Mouse (Mus musculus) liver, postnatal 0 days (tissue): ENCODE measurements around the gene Tmem163. TPM values are rescaled to one million over a fixed set of nuclear protein-coding genes. Genes with fewer than 3 reads are reported as not detected.

Experiments
- ATAC-seq: fragments of 200-750 bp; cut with Nextera tagmentation; 2 replicates; pipeline ENCODE4 v1.8.0; 2017; ENCODE audit warnings: mild to moderate bottlenecking, moderate library complexity
- DNase-seq: peaks from one replicate; pipeline ENCODE4 v3.0.0-alpha.2; 2016
- H3K27ac ChIP-seq: fragments of 300-500 bp; sonication (generic); 2 replicates; pipeline ENCODE4 v1.5.1; 2014; ENCODE audit warnings: antibody characterized with exemption, moderate library complexity, mild to moderate bottlenecking, low read depth
- H3K27me3 ChIP-seq: fragments of 300-500 bp; sonication (generic); 2 replicates; pipeline ENCODE4 v1.6.1; 2014; ENCODE audit warnings: low read length, control low read depth, mixed read lengths; ENCODE audit not compliant: insufficient read depth
- H3K36me3 ChIP-seq: fragments of 300-500 bp; sonication (generic); replicated peaks from 2 replicates; pipeline ENCODE4 v1.6.1; 2014; ENCODE audit warnings: mild to moderate bottlenecking, control low read depth, low read length, moderate library complexity, mixed read lengths; ENCODE audit not compliant: insufficient read depth
- H3K4me1 ChIP-seq: fragments of 300-500 bp; sonication (generic); 2 replicates; pipeline ENCODE4 v1.6.1; 2014; ENCODE audit warnings: antibody characterized with exemption, mild to moderate bottlenecking, control low read depth; ENCODE audit not compliant: insufficient read depth
- H3K4me2 ChIP-seq: fragments of 300-500 bp; sonication (generic); 2 replicates; pipeline ENCODE4 v1.6.1; 2014; ENCODE audit warnings: low read depth, mild to moderate bottlenecking, low read length, moderate library complexity, mixed read lengths
- H3K4me3 ChIP-seq: fragments of 300-500 bp; sonication (generic); 2 replicates; pipeline ENCODE4 v1.5.1; 2014; ENCODE audit warnings: low read depth, low read length
- H3K9ac ChIP-seq: fragments of 300-500 bp; sonication (generic); replicated peaks from 2 replicates; pipeline ENCODE4 v1.6.1; 2014; ENCODE audit warnings: mild to moderate bottlenecking, moderate library complexity
- H3K9me3 ChIP-seq: fragments of 300-500 bp; sonication (generic); 2 replicates; pipeline ENCODE4 v1.6.1; 2016; ENCODE audit warnings: mild to moderate bottlenecking, control low read depth, low read length, mixed read lengths
- CTCF ChIP-seq: sonication (generic); IDR thresholded peaks from 2 replicates; pipeline ENCODE4 v1.5.1; 2016; ENCODE audit warnings: antibody characterized with exemption, low read depth
- EP300 ChIP-seq: IDR thresholded peaks from 2 replicates; pipeline ENCODE4 v1.6.1; 2016; ENCODE audit warnings: antibody characterized with exemption, low read depth, mild to moderate bottlenecking
- WGBS: fragments of 180-500 bp; shearing (Covaris S2); extraction: QIAGEN DNeasy Blood & Tissue Kit; methylation state at CpG from one replicate; pipeline ENCODE4 v1.1.7; 2014; ENCODE audit not compliant: insufficient replicate concordance; 5-methylcytosine and 5-hydroxymethylcytosine counted together
- polyA plus RNA-seq: library from polyadenylated mRNA; unstranded; fragments of >200 nt; fragmentation: Nextera tagmentation; extraction: Ambion mirVana; gene quantifications from 2 replicates; pipeline ENCODE4 v1.2.1, GENCODE M21; 2015

Tmem163 gene
- polyA plus RNA-seq, 1 experiment from 2014 or later, result 0.65 TPM

DNA sequence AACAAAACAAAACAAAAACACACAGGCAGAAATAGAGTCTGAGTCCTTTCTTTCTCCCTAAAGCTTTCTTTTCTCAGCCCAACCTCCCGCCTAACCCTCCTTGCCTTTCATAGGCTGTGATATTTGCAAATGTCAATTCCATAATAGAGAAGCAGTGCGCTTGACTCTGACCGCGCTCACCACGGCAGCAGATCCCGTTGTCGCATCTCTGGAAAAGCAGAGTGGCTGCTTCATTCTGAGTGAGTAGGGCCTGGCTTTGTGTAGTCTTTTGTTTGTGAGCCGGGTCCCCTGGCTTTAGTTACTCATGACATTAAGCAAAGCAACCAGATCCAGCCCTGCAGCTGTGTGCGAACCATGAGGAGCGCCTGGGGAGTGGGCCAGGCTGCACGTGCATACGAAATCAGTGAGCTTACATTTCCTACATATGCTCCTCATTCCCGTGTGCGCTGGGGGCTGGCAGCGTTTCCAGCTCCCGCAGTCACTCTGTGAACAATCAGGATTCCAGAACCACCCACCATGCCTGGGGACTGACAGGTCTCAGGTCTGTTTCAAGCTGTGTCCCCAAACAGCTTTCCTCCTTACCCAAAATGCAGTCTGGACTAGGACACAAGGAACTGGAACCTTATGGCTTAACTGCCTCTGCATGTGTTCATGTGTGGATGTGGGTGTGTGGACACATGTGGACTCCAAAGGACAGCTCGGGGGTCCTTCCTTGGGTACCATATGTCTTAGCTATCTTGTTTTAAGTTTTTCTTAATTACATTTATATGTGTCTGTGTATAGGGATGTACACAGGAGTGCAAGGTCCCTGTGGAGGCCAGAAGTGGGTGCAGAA, 141.9 kb downstream of the Tmem163 start:
- WGBS, result 49% methylated on average over 17 of the region's 17 CpGs
- H3K27me3 ChIP-seq, result no peaks in the 10 kb centered on the region
- H3K27ac ChIP-seq, result no peak overlapping the region
- no peak overlapping the region for H3K4me3 ChIP-seq
- no peak for TF ChIP-seq EP300
- no peak for TF ChIP-seq CTCF
- DNase-seq (no peak), ATAC-seq (no peak)
- no peak overlapping the region for H3K4me2 ChIP-seq
- no peak overlapping the region for H3K9ac ChIP-seq
- H3K36me3 ChIP-seq, result no peaks in the 10 kb centered on the region
- H3K9me3 ChIP-seq, result no peaks in the 10 kb centered on the region
- H3K4me1 ChIP-seq, result no peaks in the 10 kb centered on the region

DNA sequence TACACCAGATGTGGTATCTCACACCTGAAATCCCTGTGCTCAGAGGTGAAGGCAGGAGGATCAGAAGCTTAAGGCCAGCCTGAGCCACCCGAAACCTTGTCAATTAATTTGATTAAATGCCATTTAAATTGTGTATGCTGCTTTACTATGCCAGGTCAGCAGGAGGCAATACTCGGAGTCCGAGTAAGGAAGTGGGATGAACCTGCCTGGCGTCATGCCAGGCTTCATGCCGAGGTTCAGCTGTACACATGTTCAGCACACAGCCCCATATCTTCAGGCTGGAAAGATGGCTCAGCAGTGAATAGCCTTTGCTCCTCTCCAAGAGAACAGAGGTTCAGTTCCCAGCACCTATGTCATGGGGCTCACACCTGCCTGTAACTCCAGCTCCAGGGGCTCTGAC, 142.9 kb downstream of the Tmem163 start:
- H3K4me3 ChIP-seq, result no peak overlapping the region
- ATAC-seq (no peak), DNase-seq (no peak)
- no peaks in the 10 kb centered on the region for H3K36me3 ChIP-seq
- no peak for TF ChIP-seq EP300
- no peak for TF ChIP-seq CTCF
- no peaks in the 10 kb centered on the region for H3K4me1 ChIP-seq
- H3K4me2 ChIP-seq, result no peak overlapping the region
- no peaks in the 10 kb centered on the region for H3K9me3 ChIP-seq
- no peaks in the 10 kb centered on the region for H3K27me3 ChIP-seq
- no peak overlapping the region for H3K27ac ChIP-seq
- 57% methylated on average over 5 of the region's 5 CpGs for WGBS
- H3K9ac ChIP-seq, result no peak overlapping the region

DNA sequence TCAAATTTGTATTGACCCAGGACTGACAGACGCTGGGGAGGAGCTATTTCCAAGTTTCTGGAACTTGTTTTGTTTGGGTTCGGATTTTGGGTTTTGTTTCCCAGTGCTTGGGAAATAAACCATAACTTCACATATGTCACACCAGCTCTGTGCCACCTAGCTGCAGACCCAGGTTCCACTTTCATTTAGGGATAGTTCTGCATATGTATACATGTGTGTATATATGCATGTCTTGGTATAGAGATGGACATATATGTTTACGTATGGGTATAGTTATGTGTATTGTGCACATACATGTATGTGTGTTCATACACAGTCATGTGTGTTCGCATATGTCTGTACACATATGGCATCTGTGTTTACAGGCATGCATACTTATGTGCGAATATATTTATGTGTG, 147.6 kb downstream of the Tmem163 start:
- Histone ChIP-seq H3K4me2 (no peak overlapping the region), H3K4me3 (no peak overlapping the region), H3K27ac (no peak overlapping the region), H3K27me3 (no peaks in the 10 kb centered on the region), H3K36me3 (no peaks in the 10 kb centered on the region), H3K9ac (no peak overlapping the region), H3K4me1 (no peaks in the 10 kb centered on the region), H3K9me3 (no peaks in the 10 kb centered on the region)
- no peak for TF ChIP-seq CTCF
- TF ChIP-seq EP300, result no peak
- 67% methylated on average over 5 of the region's 5 CpGs for WGBS
- ATAC-seq, result no peak
- DNase-seq, result no peak

DNA sequence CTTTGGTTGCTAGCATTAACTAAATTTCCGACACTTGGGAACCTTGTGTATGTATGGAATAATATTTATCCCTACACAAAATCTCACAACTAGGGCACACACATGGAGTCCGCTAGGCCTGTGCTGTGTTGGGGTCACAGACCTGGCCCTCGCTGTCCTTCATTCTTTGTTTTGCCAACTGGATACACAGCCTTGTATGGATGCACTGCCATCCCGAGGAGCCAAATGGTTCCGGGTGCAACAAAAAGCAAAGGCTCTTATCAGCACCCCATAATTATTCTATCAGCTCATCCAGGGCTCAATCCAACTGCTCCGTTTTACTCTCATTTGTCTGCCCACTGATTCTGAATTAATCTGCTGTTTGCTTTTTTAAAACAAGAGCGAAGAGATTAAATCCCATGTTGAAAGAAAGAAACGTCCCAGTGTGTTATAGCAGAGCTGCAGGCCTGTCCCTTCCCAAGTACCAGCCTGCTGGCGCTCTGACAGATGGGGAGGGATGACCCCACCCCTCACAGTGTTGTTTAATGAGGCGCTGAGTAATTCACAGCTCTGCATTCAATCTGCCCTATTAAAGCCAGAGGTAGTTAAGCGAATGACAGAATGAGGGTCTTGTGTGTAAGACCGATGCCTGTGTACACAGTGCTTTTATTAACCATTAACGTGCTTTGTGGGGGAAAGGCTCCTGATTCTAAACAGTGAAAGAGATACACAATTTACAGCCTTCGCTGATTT, 148.3 kb downstream of the Tmem163 start:
- DNase-seq (no peak), ATAC-seq (no peak)
- Histone ChIP-seq H3K4me3 (no peak overlapping the region), H3K9ac (no peak overlapping the region), H3K27ac (no peak overlapping the region), H3K27me3 (no peaks in the 10 kb centered on the region), H3K4me2 (no peak overlapping the region), H3K9me3 (no peaks in the 10 kb centered on the region), H3K36me3 (no peaks in the 10 kb centered on the region), H3K4me1 (no peaks in the 10 kb centered on the region)
- 53% methylated on average over 14 of the region's 14 CpGs for WGBS
- TF ChIP-seq EP300 (no peak), CTCF (no peak)

DNA sequence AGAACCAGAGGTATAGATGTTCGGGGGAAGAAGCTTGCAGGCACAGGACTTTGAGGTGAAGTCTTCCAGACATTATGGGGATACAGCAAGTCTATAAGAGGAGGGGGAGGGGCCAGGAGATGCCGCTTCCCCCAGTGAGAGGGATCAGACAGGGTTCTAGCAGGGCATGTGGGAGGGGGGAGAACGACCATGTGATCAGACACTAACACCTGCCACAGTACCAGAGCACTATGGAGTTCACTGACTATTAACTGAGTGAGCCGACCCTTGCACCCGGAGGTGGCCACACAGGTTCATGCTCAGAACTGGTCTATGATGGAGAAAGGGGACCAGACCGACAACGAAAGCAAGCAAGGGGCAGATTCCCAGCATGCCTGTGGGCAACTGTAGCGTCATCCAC, 156.0 kb downstream of the Tmem163 start:
- WGBS, result 68% methylated on average over 8 of the region's 8 CpGs
- no peak for ATAC-seq

DNA sequence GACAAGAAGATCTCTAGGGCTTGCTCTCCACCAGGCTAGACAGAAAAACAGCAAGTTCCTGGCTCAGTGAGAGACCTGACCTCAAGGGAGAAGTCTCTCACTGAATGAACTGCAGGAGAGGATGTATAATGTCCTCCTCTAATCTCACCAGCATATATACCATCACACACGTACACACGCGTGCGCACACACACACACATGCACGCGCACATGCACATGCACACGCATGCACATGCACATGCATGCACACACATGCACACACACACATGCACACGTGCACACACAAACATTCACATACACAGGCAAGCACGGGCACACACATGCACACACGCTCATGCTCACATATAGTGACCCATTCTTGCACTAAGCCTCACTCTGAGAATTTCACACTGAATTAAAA, 164.5 kb downstream of the Tmem163 start:
- 0 out of 2 replicates have a peak overlapping the region, but pooled peaks have one; percentile 11 for H3K27ac ChIP-seq
- DNase-seq (no peak), ATAC-seq (peak; percentile 3; the same call in 1 of the 2 replicates)
- H3K27me3 ChIP-seq, result no peaks in the 10 kb centered on the region
- H3K36me3 ChIP-seq, result no peaks in the 10 kb centered on the region
- H3K9ac ChIP-seq, result no peak overlapping the region
- H3K4me3 ChIP-seq, result no peak overlapping the region
- no peak overlapping the region for H3K4me2 ChIP-seq
- peaks cover 14% of the 10 kb centered on the region for H3K9me3 ChIP-seq
- TF ChIP-seq CTCF, result no peak
- TF ChIP-seq EP300, result no peak
- 90% methylated on average over 10 of the region's 10 CpGs for WGBS
- no peaks in the 10 kb centered on the region for H3K4me1 ChIP-seq

More for the DNA sequence above, 156.0 kb downstream of the Tmem163 start:
- Histone ChIP-seq H3K9ac (no peak overlapping the region), H3K4me1 (no peaks in the 10 kb centered on the region), H3K27me3 (no peaks in the 10 kb centered on the region), H3K4me3 (no peak overlapping the region), H3K4me2 (no peak overlapping the region), H3K36me3 (no peaks in the 10 kb centered on the region), H3K9me3 (0 out of 2 replicates have a peak, but pooled peaks cover 2% of the 10 kb centered on the region), H3K27ac (no peak overlapping the region)
- TF ChIP-seq EP300 (no peak), CTCF (no peak)
- no peak for DNase-seq
